Mouse (Mus musculus) MEL (cell line): ENCODE measurements around the gene Erc2. TPM values are rescaled to one million over a fixed set of nuclear protein-coding genes. Genes with fewer than 3 reads are reported as not detected.

Source experiments
- DNase-seq: peaks from one replicate; pipeline ENCODE4 v3.0.0; 2011; ENCODE audit warnings: low read depth, low spot score
- H3K27ac ChIP-seq: 2 replicates; pipeline ENCODE4 v1.5.1; 2012; ENCODE audit warnings: low read depth, mild to moderate bottlenecking, control low read depth, low read length, moderate library complexity; ENCODE audit not compliant: control insufficient read depth
- H3K27me3 ChIP-seq, 2 experiments: fragments of 150-350 bp in 1 of 2; sonication (generic) in 1 of 2; 2 replicates each; pipeline ENCODE4 v1.6.1; 2012; ENCODE audit warnings: low read length in 2 of 2, mild to moderate bottlenecking in 2 of 2, improper control_type of control experiment in 1 of 2, moderate library complexity in 1 of 2; ENCODE audit not compliant: insufficient read depth in 2 of 2, control insufficient read depth in 1 of 2
- H3K36me3 ChIP-seq, 2 experiments: 2 replicates each; pipeline ENCODE4 v1.6.1; 2012 to 2014; ENCODE audit warnings: low read length in 2 of 2, improper control_type of control experiment in 1 of 2, inconsistent platforms in 1 of 2, mild to moderate bottlenecking in 1 of 2; ENCODE audit not compliant: insufficient read depth in 2 of 2, control insufficient read depth in 1 of 2
- H3K4me1 ChIP-seq, 2 experiments: fragments of 150-350 bp in 1 of 2; sonication (generic) in 1 of 2; 2 replicates each; pipeline ENCODE4 v1.6.1; 2012; ENCODE audit warnings: low read length in 2 of 2, improper control_type of control experiment in 1 of 2, mild to moderate bottlenecking in 1 of 2; ENCODE audit not compliant: insufficient read depth in 2 of 2, control insufficient read depth in 1 of 2
- H3K4me3 ChIP-seq, 2 experiments: fragments of 150-350 bp in 1 of 2; sonication (generic) in 1 of 2; 2 replicates each; pipeline ENCODE4 v1.5.1; 2012; ENCODE audit warnings: low read depth in 2 of 2, low read length in 2 of 2, mild to moderate bottlenecking in 2 of 2, moderate library complexity in 2 of 2, control low read depth in 1 of 2, improper control_type of control experiment in 1 of 2; ENCODE audit not compliant: control insufficient read depth in 1 of 2, insufficient read depth in 1 of 2
- H3K79me2 ChIP-seq: 2 replicates; pipeline ENCODE4 v1.6.1; 2012; ENCODE audit warnings: mild to moderate bottlenecking, low read length, moderate library complexity; ENCODE audit not compliant: control insufficient read depth, poor library complexity, insufficient read depth
- H3K9ac ChIP-seq: 2 replicates; pipeline ENCODE4 v1.6.1; 2012; ENCODE audit warnings: low read depth, mild to moderate bottlenecking, control low read depth, low read length, moderate library complexity; ENCODE audit not compliant: control insufficient read depth, poor library complexity, severe bottlenecking
- H3K9me3 ChIP-seq: fragments of 150-350 bp; sonication (generic); replicated peaks from 2 replicates; pipeline ENCODE4 v1.6.1; 2012; ENCODE audit warnings: mild to moderate bottlenecking, low read length, improper control_type of control experiment, moderate library complexity; ENCODE audit not compliant: insufficient read depth
- BHLHE40 ChIP-seq: IDR thresholded peaks from 2 replicates; pipeline ENCODE4 v1.6.1; 2012; ENCODE audit warnings: low read depth, mild to moderate bottlenecking, inconsistent platforms, low read length, improper control_type of control experiment, borderline replicate concordance
- CHD1 ChIP-seq: IDR thresholded peaks from 2 replicates; pipeline ENCODE4 v1.6.1; 2012; ENCODE audit warnings: low read depth, mild to moderate bottlenecking, inconsistent platforms, low read length, improper control_type of control experiment
- CHD2 ChIP-seq: IDR thresholded peaks from 2 replicates; pipeline ENCODE4 v1.6.1; 2011; ENCODE audit warnings: low read length, improper control_type of control experiment
- EP300 ChIP-seq, 2 experiments: IDR thresholded peaks; 2 replicates each; pipeline ENCODE4 v1.6.1; 2011; ENCODE audit warnings: improper control_type of control experiment in 2 of 2, low read length in 2 of 2, low read depth in 1 of 2, mild to moderate bottlenecking in 1 of 2
- GABPA ChIP-seq: IDR thresholded peaks from 2 replicates; pipeline ENCODE4 v1.6.1; 2012; ENCODE audit warnings: low read depth, mild to moderate bottlenecking, inconsistent platforms, low read length, improper control_type of control experiment, moderate library complexity
- JUND ChIP-seq: IDR thresholded peaks from 2 replicates; pipeline ENCODE4 v1.6.1; 2011; ENCODE audit warnings: low read depth, mild to moderate bottlenecking, improper control_type of control experiment, low read length
- KAT2A ChIP-seq: conservative IDR thresholded peaks from 2 replicates; pipeline ENCODE4 v1.6.1; 2012; ENCODE audit warnings: low read depth, low read length, improper control_type of control experiment, inconsistent platforms
- MAX ChIP-seq: IDR thresholded peaks from 2 replicates; pipeline ENCODE4 v1.6.1; 2011; ENCODE audit warnings: low read length, improper control_type of control experiment
- MXI1 ChIP-seq: IDR thresholded peaks from 2 replicates; pipeline ENCODE4 v1.6.1; 2011; ENCODE audit warnings: mild to moderate bottlenecking, low read depth, low read length, improper control_type of control experiment
- MYB ChIP-seq: IDR thresholded peaks from 2 replicates; pipeline ENCODE4 v1.6.1; 2011; ENCODE audit warnings: mild to moderate bottlenecking, low read depth, low read length, improper control_type of control experiment
- POLR2A ChIP-seq, 2 experiments: IDR thresholded peaks; 2 replicates each; pipeline ENCODE4 v1.6.1; 2011 to 2012; ENCODE audit warnings: low read length in 2 of 2, mild to moderate bottlenecking in 2 of 2, control low read depth in 1 of 2, improper control_type of control experiment in 1 of 2, low read depth in 1 of 2, moderate library complexity in 1 of 2; ENCODE audit not compliant: control insufficient read depth in 1 of 2, insufficient read depth in 1 of 2, poor library complexity in 1 of 2
- POLR2AphosphoS5 ChIP-seq: IDR thresholded peaks from 2 replicates; pipeline ENCODE4 v1.6.1; 2012; ENCODE audit warnings: low read depth, borderline replicate concordance, mild to moderate bottlenecking, inconsistent platforms, low read length, moderate library complexity, mixed read lengths
- SIN3A ChIP-seq: IDR thresholded peaks from 2 replicates; pipeline ENCODE4 v1.6.1; 2012; ENCODE audit warnings: low read length, improper control_type of control experiment, inconsistent platforms
- TBP ChIP-seq: IDR thresholded peaks from 2 replicates; pipeline ENCODE4 v1.8.0; 2011; ENCODE audit warnings: low read depth, low read length, improper control_type of control experiment
- TCF12 ChIP-seq: IDR thresholded peaks from 2 replicates; pipeline ENCODE4 v1.6.1; 2014; ENCODE audit warnings: low read depth, mild to moderate bottlenecking, inconsistent platforms, low read length, improper control_type of control experiment, moderate library complexity
- UBTF ChIP-seq: IDR thresholded peaks from 2 replicates; pipeline ENCODE4 v1.6.1; 2012; ENCODE audit warnings: low read depth, mild to moderate bottlenecking, inconsistent platforms, low read length, improper control_type of control experiment, moderate library complexity, borderline replicate concordance; ENCODE audit not compliant: insufficient read depth
- USF2 ChIP-seq, 2 experiments: IDR thresholded peaks; 2 replicates each; pipeline ENCODE4 v1.6.1; 2011 to 2012; ENCODE audit warnings: improper control_type of control experiment in 2 of 2, low read length in 2 of 2, borderline replicate concordance in 1 of 2, inconsistent platforms in 1 of 2, low read depth in 1 of 2, mild to moderate bottlenecking in 1 of 2; ENCODE audit not compliant: insufficient read depth in 1 of 2
- ZC3H11A ChIP-seq: IDR thresholded peaks from 2 replicates; pipeline ENCODE4 v1.6.1; 2012; ENCODE audit warnings: low read depth, mild to moderate bottlenecking, inconsistent platforms, low read length, improper control_type of control experiment
- ZMIZ1 ChIP-seq: IDR thresholded peaks from 2 replicates; pipeline ENCODE4 v1.6.1; 2012; ENCODE audit warnings: low read depth, mild to moderate bottlenecking, inconsistent platforms, low read length, improper control_type of control experiment, moderate library complexity
- ZNF384 ChIP-seq: IDR thresholded peaks from 2 replicates; pipeline ENCODE4 v1.6.1; 2012; ENCODE audit warnings: low read depth, mild to moderate bottlenecking, inconsistent platforms, low read length, improper control_type of control experiment
- polyA plus RNA-seq, 2 experiments: library from polyadenylated mRNA; stranded (reverse) in 1 of 2; unstranded in 1 of 2; fragments of >175 nt in 1 of 2; fragments of >200 nt in 1 of 2; gene quantifications; 2 replicates each; pipeline versions ENCODE4 v1.2.1 to v1.2.4; 2012; ENCODE audit warnings: low replicate concordance in 2 of 2, low read depth in 1 of 2; ENCODE audit not compliant: insufficient read length in 2 of 2, insufficient read depth in 1 of 2, missing spikeins in 1 of 2
- total RNA-seq: library from RNA; depleted of rRNA; stranded (reverse); fragments of 300-350 nt; gene quantifications from 2 replicates; pipeline ENCODE4 v1.2.3, GENCODE M21; 2012

Gene Erc2
- total and polyA plus RNA-seq, 3 experiments, result not detected

GRCm38 (mm10) chr14:28445737-28446136, 823.5 kb downstream of the Erc2 start:
- TF ChIP-seq TCF12 (no peak), TBP (no peak), POLR2AphosphoS5 (no peak), CHD2 (no peak), SIN3A (no peak), POLR2A (IDR thresholded peaks at IDR 0.05; ENCODE audit: control insufficient read depth in 1 of 2, insufficient read depth in 1 of 2, low read depth in 1 of 2, low read length in 2 of 2, poor library complexity in 1 of 2) (no peak), GABPA (no peak), EP300 (IDR thresholded peaks at IDR 0.05; ENCODE audit: low read depth in 1 of 2, low read length in 2 of 2) (no peak), CHD1 (no peak), KAT2A (no peak), ZNF384 (no peak), BHLHE40 (no peak), USF2 (IDR thresholded peaks at IDR 0.05; ENCODE audit: borderline replicate concordance in 1 of 2, insufficient read depth in 1 of 2, low read depth in 1 of 2, low read length in 2 of 2) (no peak), UBTF (no peak), ZC3H11A (no peak), JUND (no peak)
- TF ChIP-seq, all 39 proteins: peak for 0
- Histone ChIP-seq H3K27ac (no peak overlapping the region), H3K9ac (no peak overlapping the region), H3K79me2 (no peaks in the 10 kb centered on the region), H3K27me3 (no peaks in the 10 kb centered on the region), H3K4me1 (no peaks in the 10 kb centered on the region), H3K9me3 (no peaks in the 10 kb centered on the region), H3K36me3 (no peaks in the 10 kb centered on the region), H3K4me3 (no peak overlapping the region)
- no peak for DNase-seq

DNA sequence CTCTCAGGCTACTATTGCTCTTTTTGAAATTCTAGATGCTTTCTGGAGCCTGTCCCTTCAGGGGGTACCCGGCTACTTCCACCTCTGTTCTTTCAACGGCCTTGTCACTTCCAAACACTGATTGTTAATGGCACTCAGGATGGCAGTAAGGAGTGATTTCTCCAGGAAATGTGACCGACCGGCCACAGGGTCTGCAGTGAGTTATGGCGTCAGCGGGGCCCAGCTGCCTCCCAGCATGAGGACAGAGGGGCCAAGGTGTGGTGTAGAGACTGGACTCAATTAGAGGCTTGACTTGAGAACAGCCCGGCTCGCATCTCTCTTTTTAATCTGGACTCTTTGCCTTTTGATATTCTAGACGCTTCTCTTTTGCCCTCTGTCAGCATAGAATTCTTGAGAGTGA, 829.5 kb downstream of the Erc2 start:
- H3K79me2 ChIP-seq, result no peaks in the 10 kb centered on the region
- no peaks in the 10 kb centered on the region for H3K36me3 ChIP-seq
- no peak overlapping the region for H3K27ac ChIP-seq
- no peaks in the 10 kb centered on the region for H3K4me1 ChIP-seq
- no peak for DNase-seq
- no peaks in the 10 kb centered on the region for H3K27me3 ChIP-seq
- H3K9ac ChIP-seq, result no peak overlapping the region
- no peak for TF ChIP-seq USF2 (IDR thresholded peaks at IDR 0.05; ENCODE audit: borderline replicate concordance in 1 of 2, insufficient read depth in 1 of 2, low read depth in 1 of 2, low read length in 2 of 2)
- no peak for TF ChIP-seq ZNF384
- TF ChIP-seq POLR2AphosphoS5, result no peak
- no peak for TF ChIP-seq MAX
- no peak for TF ChIP-seq TCF12
- TF ChIP-seq MYB, result no peak
- no peak for TF ChIP-seq UBTF
- TF ChIP-seq JUND, result no peak
- no peak for TF ChIP-seq TBP
- TF ChIP-seq MXI1, result no peak
- TF ChIP-seq ZMIZ1, result no peak
- TF ChIP-seq GABPA, result no peak
- no peak overlapping the region for H3K4me3 ChIP-seq
- H3K9me3 ChIP-seq, result no peaks in the 10 kb centered on the region
